Mouse (Mus musculus) granulocyte monocyte progenitor cell, adult 5-6 weeks (primary cell): ENCODE measurements around the gene Dbx2. TPM values are rescaled to one million over a fixed set of nuclear protein-coding genes. Genes with fewer than 3 reads are reported as not detected.

ENCODE experiments used
- ATAC-seq: replicated peaks from 2 replicates; pipeline ENCODE4 v1.8.0; 2016; ENCODE audit warnings: mild to moderate bottlenecking, moderate TSS enrichment, inconsistent platforms; ENCODE audit not compliant: poor library complexity, severe bottlenecking
- total RNA-seq, 2 experiments: library from RNA; stranded (forward) in 1 of 2; stranded (reverse) in 1 of 2; fragments of 200-712, 200-1000 nt in 1 of 2; fragments of >200 nt in 1 of 2; fragmentation: Nextera tagmentation in 1 of 2; gene quantifications; 2 replicates each; pipeline ENCODE4 v1.2.3; 2014 to 2017

The Dbx2 gene
- total RNA-seq, 2 experiments from 2014 or later: not detected

GRCm38 (mm10) chr15:95639115-95639828 is 16.5 kb downstream of the Dbx2 start:
- ATAC-seq: no peak

DNA sequence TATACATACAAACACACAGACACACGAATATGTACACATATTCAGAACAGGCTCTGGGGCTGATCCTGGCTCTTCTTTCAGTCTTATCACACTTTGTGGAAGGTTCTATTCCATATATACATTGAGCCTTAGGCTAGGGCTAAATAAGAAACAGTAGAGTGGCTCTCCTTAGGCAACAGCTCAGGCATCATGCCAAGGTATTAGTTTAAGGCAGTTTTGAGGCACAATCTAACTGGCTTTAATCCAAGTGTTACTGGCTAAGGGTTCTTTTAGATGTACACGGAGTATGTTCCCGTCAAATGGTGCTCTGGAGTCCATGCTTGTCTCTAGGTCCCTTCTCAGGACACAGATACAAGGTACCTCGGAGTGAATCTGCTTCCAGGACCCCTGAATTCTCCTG is 31.4 kb downstream of the Dbx2 start:
- ATAC-seq: no peak

DNA sequence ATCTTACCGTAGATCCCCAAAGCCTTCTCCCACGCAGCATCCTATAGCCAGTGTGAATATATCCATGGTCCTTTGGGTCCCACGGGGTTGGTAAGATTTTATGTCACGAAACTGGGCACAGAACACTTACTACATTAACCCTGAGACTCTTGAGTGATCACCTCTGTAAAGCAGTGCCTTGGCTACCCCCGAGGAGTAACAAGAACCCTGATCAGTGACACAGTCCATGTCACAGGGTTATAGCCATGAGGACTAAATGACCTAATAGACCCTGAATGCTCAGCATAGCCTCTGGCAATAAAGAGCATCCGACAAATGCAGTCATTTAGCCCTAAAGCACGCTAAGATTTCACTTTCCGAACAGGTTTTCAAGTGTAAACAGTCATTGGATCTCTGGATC is 33.0 kb downstream of the Dbx2 start:
- ATAC-seq: no peak

DNA sequence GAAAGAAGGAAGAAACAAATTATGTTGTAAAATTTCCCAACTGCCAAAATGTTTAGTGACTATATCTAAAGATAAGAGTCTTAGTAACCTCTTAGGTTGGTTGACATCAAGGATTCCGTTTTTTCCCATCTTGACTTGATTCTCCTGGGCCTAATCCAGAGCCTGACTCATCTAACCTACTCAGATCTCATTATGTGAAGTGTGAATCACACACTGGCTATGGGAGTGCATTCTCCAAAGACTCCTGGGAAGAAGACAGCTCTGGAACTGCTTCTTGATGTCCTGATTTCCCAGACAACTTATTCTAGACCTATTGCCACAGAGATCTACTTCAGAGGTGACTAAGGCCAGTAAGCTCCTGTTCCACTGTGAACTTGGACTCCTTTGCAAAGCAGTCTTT is 43.2 kb downstream of the Dbx2 start:
- no peak for ATAC-seq

DNA sequence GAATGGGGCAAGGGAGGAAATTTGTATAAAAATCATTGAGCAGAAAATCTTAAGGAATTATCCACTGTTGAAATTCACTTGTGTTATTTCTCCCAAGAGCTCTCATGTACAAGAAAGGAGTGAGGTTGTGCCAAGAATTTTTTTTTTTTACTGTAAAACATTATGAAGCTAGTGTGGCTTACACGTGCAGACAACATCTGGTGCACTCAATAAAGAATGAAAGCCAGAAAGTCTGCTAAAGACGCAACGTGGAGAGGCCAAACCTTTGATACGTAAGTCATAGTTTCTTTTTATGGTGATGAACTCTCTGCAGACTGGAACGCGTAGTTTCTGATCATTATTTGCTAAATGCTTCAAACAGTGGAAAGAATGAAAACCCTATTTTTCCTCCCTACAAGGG is 54.6 kb downstream of the Dbx2 start:
- no peak for ATAC-seq

GRCm38 (mm10) chr15:95598630-95599029 is 57.1 kb downstream of the Dbx2 start:
- peak; percentile 30; the same call in 1 of the 2 replicates for ATAC-seq

GRCm38 (mm10) chr15:95586906-95587305 is 68.9 kb downstream of the Dbx2 start:
- no peak for ATAC-seq

DNA sequence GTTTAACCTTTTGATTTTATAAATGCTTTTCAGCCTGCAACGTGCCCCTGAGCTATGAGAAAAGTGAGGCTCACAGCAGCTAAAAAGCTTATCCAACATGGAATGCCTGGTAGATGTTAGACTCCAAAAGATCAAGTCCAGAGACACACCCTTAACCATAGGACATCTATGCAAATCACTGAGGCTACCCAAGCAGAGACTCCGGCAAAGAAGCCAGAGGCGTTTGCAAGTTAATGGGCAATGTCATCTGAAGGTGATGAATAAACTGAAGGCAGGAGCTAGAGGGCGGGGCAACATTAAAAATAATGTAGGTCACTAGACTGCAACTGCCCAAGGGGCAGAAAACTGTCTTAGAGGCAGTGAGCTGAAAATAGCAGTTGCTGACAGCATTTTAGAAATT is 70.9 kb downstream of the Dbx2 start:
- no peak for ATAC-seq

GRCm38 (mm10) chr15:95574661-95575060 is 81.1 kb downstream of the Dbx2 start:
- ATAC-seq: peak; percentile 42

Other genes with a start within 250 kb of the Dbx2 start
- not detected in 2 replicates for gene Nell2, start 127.4 kb downstream of the Dbx2 start, total RNA-seq (2014; fragmentation: Nextera tagmentation)
- gene Nell2, start 127.4 kb downstream of the Dbx2 start, total RNA-seq (2017): not detected in 2 replicates
- gene Ano6, start 134.9 kb upstream of the Dbx2 start, total RNA-seq (2014; fragmentation: Nextera tagmentation): 25.3 and 28.8 TPM in 2 replicates
- gene Ano6, start 134.9 kb upstream of the Dbx2 start, total RNA-seq (2017): 28.7 and 30.9 TPM in 2 replicates